Mouse (Mus musculus): ENCODE measurements around the gene Pde1b.

DNA sequence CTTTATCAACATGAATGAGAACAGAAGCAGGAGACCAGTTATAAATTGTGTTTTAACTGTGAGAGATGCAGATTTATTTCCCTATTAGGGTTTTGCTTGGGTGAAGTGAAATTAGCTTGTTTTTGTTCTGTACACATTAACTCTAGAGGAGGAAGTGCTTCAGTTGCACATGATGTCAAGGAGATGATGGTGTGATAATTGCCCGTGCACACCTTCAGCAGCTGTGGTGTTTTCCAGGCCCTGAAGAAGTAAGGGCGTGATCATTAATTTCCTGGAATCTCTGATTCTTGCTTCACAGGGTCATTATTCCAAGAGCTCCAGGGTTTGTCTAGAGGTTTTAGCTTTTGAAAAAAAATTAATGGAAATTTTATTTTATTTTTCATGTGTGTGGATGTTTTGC, 22.7 kb upstream of the Pde1b start:
- TF ChIP-seq ZNF384 (IDR thresholded peaks at IDR 0.05; ENCODE audit: low read depth, low read length) (no peak), ZC3H11A (IDR thresholded peaks at IDR 0.05; ENCODE audit: borderline replicate concordance, low read depth, low read length) (no peak), CHD2 (IDR thresholded peaks at IDR 0.05; ENCODE audit: low read depth, low read length) (no peak)

Measured in ES-E14 (cell line).